In the genomic region with DNA sequence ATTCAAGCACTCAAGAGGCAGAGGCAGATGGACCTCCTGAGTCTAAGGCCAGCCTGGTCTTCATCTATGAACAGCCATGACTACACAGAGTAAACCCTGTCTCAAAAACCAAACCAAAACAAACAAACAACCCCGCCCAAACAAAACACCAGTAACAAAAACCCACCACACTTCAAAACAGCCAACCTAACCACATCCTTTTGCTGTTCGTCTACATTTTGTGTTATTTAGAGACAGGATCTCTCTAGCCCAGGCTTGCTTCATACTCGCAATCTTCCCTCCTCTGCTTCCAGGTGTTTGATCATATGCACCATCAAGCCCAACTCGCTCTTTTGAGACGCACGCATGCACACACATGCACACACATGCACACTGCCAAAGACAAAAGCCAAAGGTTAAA, we compare ENCODE assay signal across 24 mouse cellular contexts. TPM values are rescaled to one million over a fixed set of nuclear protein-coding genes. Genes with fewer than 3 reads are reported as not detected.
DNase-seq lines count a peak whose midpoint lies in the region; ATAC-seq lines count a peak whose summit lies in the region.
"Had no signal": no experiment of that assay in that cellular context is flagged by ENCODE, and none has a peak within 500 bp of the region (broad histone marks: within the 10 kb centered on the region; RNA-seq: fewer than 3 reads in every experiment).

No protein-coding gene starts in this region.

- DNase-seq in CD4-positive, CD25-positive, alpha-beta regulatory T cell, adult 2 months (ENCODE audit: low read depth, low spot score): peak; percentile 8
- DNase-seq in thymus, postnatal 0 days (ENCODE audit: low spot score): peak; percentile 57
- DNase-seq in thymus, postnatal 4 days: peak; percentile 23
- no peak for DNase-seq in adrenal gland, postnatal 36 days
- DNase-seq in liver: no peak
- DNase-seq: adrenal gland, adult 2 months; cerebellum, adult 2 months; cerebellum, postnatal 14 days; gastrocnemius, postnatal 25 days; heart, adult 11 months; heart, postnatal 36 days; kidney, adult 8-10 months; kidney, postnatal 14 days; layer of hippocampus, adult 9-11 months; lung, embryonic 14.5 days; lung, postnatal 14 days; right cerebral cortex, adult 18-20 months; spleen, adult 18-20 months had no signal

- no peak for ATAC-seq in CD4-positive, CD25-positive, alpha-beta regulatory T cell, adult 4 months
- ATAC-seq in activated CD4-positive, CD25-positive, alpha-beta regulatory T cell, adult 4 months: peak; percentile 54
- ATAC-seq: forebrain, embryonic 15.5 days; hindbrain, postnatal 0 days; intestine, embryonic 16.5 days; midbrain, embryonic 16.5 days had no signal

RNA-seq across cellular contexts. Expression of a gene that starts 51.8 kb away (rescaled TPM):
- 1 to 10 TPM; 4.4 to 5.6 TPM for polyA plus RNA-seq in CD4-positive, CD25-positive, alpha-beta regulatory T cell, adult 4 months (2017; shearing (Covaris generic))
- 1 to 10 TPM; 1.7 to 5.6 TPM for polyA plus RNA-seq in activated CD4-positive, CD25-positive, alpha-beta regulatory T cell, adult 4 months (2017; shearing (Covaris generic))
- 12.1 and 14.7 TPM in 2 replicates for polyA plus RNA-seq in thymus, postnatal 0 days (2015; fragmentation: Nextera tagmentation; extraction: Ambion mirVana)
- total RNA-seq in adrenal gland, postnatal 36 days (2021): 10 to 100 TPM; 29.7 to 33.3 TPM

Comparison
In these comparisons a context has a peak if more than half of its experiments do, and no peak if none do; other contexts are left out.
1. DNase-seq: peak in CD4-positive, CD25-positive, alpha-beta regulatory T cell, adult 2 months (single experiment), thymus, postnatal 0 days (single experiment) and thymus, postnatal 4 days (single experiment); none in adrenal gland, postnatal 36 days (0 of 2) and liver (single experiment).